Mouse (Mus musculus): ENCODE measurements around the gene A730061H03Rik. TPM values are rescaled to one million over a fixed set of nuclear protein-coding genes. Genes with fewer than 3 reads are reported as not detected.

The A730061H03Rik gene
- total RNA-seq, 2 experiments from 2014 or later = 1.9 TPM; not detected in 1

GRCm38 (mm10) chr14:55584303-55584701 lies 24.1 kb upstream of the A730061H03Rik start:
- ATAC-seq (replicated peaks; ENCODE audit: poor library complexity, severe bottlenecking) = no peak

- ATAC-seq (replicated peaks; ENCODE audit: poor library complexity, severe bottlenecking) = no peak
These were observed 21.9 kb upstream of the A730061H03Rik start for GRCm38 (mm10) chr14:55581981-55582681.

- ATAC-seq (replicated peaks; ENCODE audit: poor library complexity, severe bottlenecking) = no peak
These were observed 20.5 kb upstream of the A730061H03Rik start for GRCm38 (mm10) chr14:55580731-55581130.

GRCm38 (mm10) chr14:55579511-55580496 lies 19.6 kb upstream of the A730061H03Rik start:
- no peak for ATAC-seq (replicated peaks; ENCODE audit: poor library complexity, severe bottlenecking)

- no peak for ATAC-seq (replicated peaks; ENCODE audit: poor library complexity, severe bottlenecking)
These were observed 18.6 kb upstream of the A730061H03Rik start for GRCm38 (mm10) chr14:55578668-55579269.

GRCm38 (mm10) chr14:55577871-55578667 lies 17.9 kb upstream of the A730061H03Rik start, which contains the start of gene Psme1:
Gene Psme1, plus strand, starts transcription at chr14:55578123.
- peak; percentile 85 for ATAC-seq (replicated peaks; ENCODE audit: poor library complexity, severe bottlenecking)

GRCm38 (mm10) chr14:55576376-55576775 lies 16.2 kb upstream of the A730061H03Rik start:
- peak; percentile 35 for ATAC-seq (replicated peaks; ENCODE audit: poor library complexity, severe bottlenecking)

- no peak for ATAC-seq (replicated peaks; ENCODE audit: poor library complexity, severe bottlenecking)
These were observed 15.5 kb upstream of the A730061H03Rik start for GRCm38 (mm10) chr14:55575711-55576110.

- no peak for ATAC-seq (replicated peaks; ENCODE audit: poor library complexity, severe bottlenecking)
These were observed 15.1 kb upstream of the A730061H03Rik start, which contains the start of gene Fitm1 for GRCm38 (mm10) chr14:55575302-55575701. Gene Fitm1, plus strand, starts transcription at chr14:55575617.

GRCm38 (mm10) chr14:55571760-55572159 lies 11.6 kb upstream of the A730061H03Rik start:
- no peak for ATAC-seq (replicated peaks; ENCODE audit: poor library complexity, severe bottlenecking)

- ATAC-seq (replicated peaks; ENCODE audit: poor library complexity, severe bottlenecking) = no peak
These were observed 10.4 kb upstream of the A730061H03Rik start for GRCm38 (mm10) chr14:55570588-55570987.

GRCm38 (mm10) chr14:55567496-55567895 lies 7.3 kb upstream of the A730061H03Rik start:
- no peak for ATAC-seq (replicated peaks; ENCODE audit: poor library complexity, severe bottlenecking)

GRCm38 (mm10) chr14:55565748-55566147 lies 5.5 kb upstream of the A730061H03Rik start:
- no peak for ATAC-seq (replicated peaks; ENCODE audit: poor library complexity, severe bottlenecking)

GRCm38 (mm10) chr14:55563249-55563648 lies 3.0 kb upstream of the A730061H03Rik start:
- ATAC-seq (replicated peaks; ENCODE audit: poor library complexity, severe bottlenecking) = no peak

- no peak for ATAC-seq (replicated peaks; ENCODE audit: poor library complexity, severe bottlenecking)
These were observed 1.7 kb upstream of the A730061H03Rik start for GRCm38 (mm10) chr14:55561860-55562259.

- ATAC-seq (replicated peaks; ENCODE audit: poor library complexity, severe bottlenecking) = peak; percentile 46
These were observed 406 bp downstream of the A730061H03Rik start, which contains the start of gene Dcaf11 for GRCm38 (mm10) chr14:55559799-55560201. Gene Dcaf11, plus strand, starts transcription at chr14:55560006.

GRCm38 (mm10) chr14:55558740-55559448 lies 1.3 kb downstream of the A730061H03Rik start:
- ATAC-seq (replicated peaks; ENCODE audit: poor library complexity, severe bottlenecking) = no peak

- no peak for ATAC-seq (replicated peaks; ENCODE audit: poor library complexity, severe bottlenecking)
These were observed 2.6 kb downstream of the A730061H03Rik start for GRCm38 (mm10) chr14:55557587-55557986.

GRCm38 (mm10) chr14:55557003-55557402 lies 3.2 kb downstream of the A730061H03Rik start:
- peak; percentile 34 for ATAC-seq (replicated peaks; ENCODE audit: poor library complexity, severe bottlenecking)

Data from granulocyte monocyte progenitor cell, adult 5-6 weeks (primary cell).